ENCODE assay signal across 34 mouse cellular contexts in the genomic region with DNA sequence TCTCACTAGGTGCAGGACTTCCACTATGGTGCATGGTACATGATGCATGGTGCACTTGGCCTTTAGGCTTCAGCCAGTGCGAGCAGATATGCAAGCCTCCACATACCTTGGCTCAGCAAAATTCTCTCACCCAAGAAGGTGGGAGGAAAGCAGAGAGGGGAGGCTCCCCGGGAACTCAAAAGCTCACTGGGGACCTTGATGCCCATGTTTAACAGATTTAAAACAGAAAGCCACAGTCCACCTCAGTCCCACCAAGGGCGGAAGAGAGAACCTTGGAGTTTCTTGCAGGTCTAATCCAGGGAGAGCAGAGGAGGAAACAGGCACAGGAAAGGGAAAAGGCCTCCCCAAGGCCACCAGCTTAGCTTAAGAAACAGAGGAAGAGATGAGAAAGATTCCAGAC. TPM values are rescaled to one million over a fixed set of nuclear protein-coding genes. Genes with fewer than 3 reads are reported as not detected.
A peak's percentile ranks its signal among the peaks of the same experiment; 100 is the strongest.
DNase-seq lines count a peak whose midpoint lies in the region; ATAC-seq and TF ChIP-seq lines count a peak whose summit lies in the region.
"Had no signal": no experiment of that assay in that cellular context is flagged by ENCODE, and none has a peak within 500 bp of the region (broad histone marks: within the 10 kb centered on the region; RNA-seq: fewer than 3 reads in every experiment).

No protein-coding gene starts in this region.

- 56% methylated on average over 3 of the region's 3 CpGs for WGBS in kidney, embryonic 16.5 days
- 75% methylated on average over 3 of the region's 3 CpGs for WGBS in lung, embryonic 15.5 days

- H3K27me3 ChIP-seq in kidney, embryonic 16.5 days (ENCODE audit: insufficient read depth, low read length) = no peaks in the 10 kb centered on the region
- H3K27me3 ChIP-seq in lung, embryonic 15.5 days = no peaks in the 10 kb centered on the region
- H3K27me3 ChIP-seq: embryonic facial prominence, embryonic 12.5 days; hindbrain, embryonic 12.5 days; intestine, embryonic 15.5 days; limb, embryonic 13.5 days; liver, embryonic 13.5 days; midbrain, embryonic 12.5 days; Patski; stomach, embryonic 15.5 days had no signal

- DNase-seq in gastrocnemius, adult 2 months = no peak
- DNase-seq in gastrocnemius, adult 8-10 months (ENCODE audit: low spot score in 2 of 2) = no peak
- DNase-seq in kidney, adult 9 months = no peak
- DNase-seq in lung, postnatal 36 days = no peak
- DNase-seq: adrenal gland, postnatal 10 days; cerebellum, adult 11-12 months; cerebellum, adult 9-11 months; embryo, embryonic 11 days; gastrocnemius, postnatal 10 days; heart, postnatal 36 days; kidney, adult 2 months; kidney, postnatal 10 days; layer of hippocampus, adult 9-11 months; liver, embryonic 13.5 days; lung, adult 18-20 months; lung, postnatal 14 days; retina, postnatal 1 day; right cerebral cortex, postnatal 14 days; thymus, adult 18-20 months; thymus, postnatal 25 days had no signal

- peak overlapping the region; percentile 66 for H3K27ac ChIP-seq in gastrocnemius, adult 2 months
- H3K27ac ChIP-seq in kidney, embryonic 16.5 days (ENCODE audit: low read length) = 0 out of 2 replicates have a peak overlapping the region, but pooled peaks have one; percentile 5
- 0 out of 2 replicates have a peak overlapping the region, but pooled peaks have one; percentile 29 for H3K27ac ChIP-seq in lung, embryonic 15.5 days
- H3K27ac ChIP-seq in brown adipose tissue, adult 24 weeks (replicated peaks; ENCODE audit: low read depth, low read length) = peak overlapping the region; percentile 38
- H3K27ac ChIP-seq: embryonic facial prominence, embryonic 12.5 days; hindbrain, embryonic 12.5 days; hindbrain, postnatal 0 days; intestine, embryonic 15.5 days; limb, embryonic 13.5 days; liver, embryonic 13.5 days; midbrain, embryonic 12.5 days had no signal

- H3K4me1 ChIP-seq in kidney, embryonic 16.5 days (ENCODE audit: insufficient read depth, low read length) = no peaks in the 10 kb centered on the region
- 0 out of 2 replicates have a peak, but pooled peaks cover 10% of the 10 kb centered on the region for H3K4me1 ChIP-seq in lung, embryonic 15.5 days
- peaks cover 20% of the 10 kb centered on the region for H3K4me1 ChIP-seq in brown adipose tissue, adult 24 weeks (ENCODE audit: control insufficient read depth, insufficient read depth, insufficient read length, low read length)
- H3K4me1 ChIP-seq: hindbrain, embryonic 12.5 days; intestine, embryonic 15.5 days; liver, embryonic 13.5 days; midbrain, embryonic 12.5 days had no signal

- H3K4me3 ChIP-seq in gastrocnemius, adult 2 months = no peak overlapping the region
- no peak overlapping the region for H3K4me3 ChIP-seq in kidney, embryonic 16.5 days (ENCODE audit: low read length)
- no peak overlapping the region for H3K4me3 ChIP-seq in lung, embryonic 15.5 days
- no peak overlapping the region for H3K4me3 ChIP-seq in brown adipose tissue, adult 24 weeks (ENCODE audit: insufficient read depth, low read depth, low read length)
- H3K4me3 ChIP-seq: embryonic facial prominence, embryonic 12.5 days; hindbrain, embryonic 12.5 days; intestine, embryonic 15.5 days; limb, embryonic 13.5 days; liver, embryonic 13.5 days; midbrain, embryonic 12.5 days; stomach, embryonic 15.5 days had no signal

- no peak overlapping the region for H3K4me2 ChIP-seq in kidney, embryonic 16.5 days (replicated peaks; ENCODE audit: low read depth, low read length)
- H3K4me2 ChIP-seq in lung, embryonic 15.5 days = no peak overlapping the region
- H3K4me2 ChIP-seq: embryonic facial prominence, embryonic 12.5 days; hindbrain, embryonic 12.5 days; intestine, embryonic 15.5 days; limb, embryonic 13.5 days; liver, embryonic 13.5 days; midbrain, embryonic 12.5 days; stomach, embryonic 15.5 days had no signal

- H3K36me3 ChIP-seq in kidney, embryonic 16.5 days (ENCODE audit: insufficient read depth, low read length) = no peaks in the 10 kb centered on the region
- no peaks in the 10 kb centered on the region for H3K36me3 ChIP-seq in lung, embryonic 15.5 days
- H3K36me3 ChIP-seq: embryonic facial prominence, embryonic 12.5 days; hindbrain, embryonic 12.5 days; intestine, embryonic 15.5 days; limb, embryonic 13.5 days; liver, embryonic 13.5 days; midbrain, embryonic 12.5 days; stomach, embryonic 15.5 days had no signal

- no peak for ATAC-seq in kidney, embryonic 16.5 days (ENCODE audit: low FRiP score, low TSS enrichment)
- no peak for ATAC-seq in lung, embryonic 15.5 days (ENCODE audit: borderline replicate concordance, extremely low read depth, low FRiP score, low TSS enrichment)
- ATAC-seq: forebrain, embryonic 14.5 days; hindbrain, postnatal 0 days; intestine, embryonic 15.5 days; Patski had no signal

- TF ChIP-seq CTCF in gastrocnemius, adult 2 months (IDR thresholded peaks at IDR 0.05) = no peak

- intact Hi-C loops in gastrocnemius, adult 2 months (cut with DNase I) = no loop called here

- no peak overlapping the region for H3K9ac ChIP-seq in kidney, embryonic 16.5 days (replicated peaks; ENCODE audit: low read length)
- H3K9ac ChIP-seq in lung, embryonic 15.5 days = no peak overlapping the region
- H3K9ac ChIP-seq: embryonic facial prominence, embryonic 12.5 days; hindbrain, embryonic 12.5 days; intestine, embryonic 15.5 days; limb, embryonic 13.5 days; liver, embryonic 13.5 days; midbrain, embryonic 12.5 days; stomach, embryonic 15.5 days had no signal

- no peaks in the 10 kb centered on the region for H3K9me3 ChIP-seq in kidney, embryonic 16.5 days (ENCODE audit: low read length)
- H3K9me3 ChIP-seq in lung, embryonic 15.5 days = no peaks in the 10 kb centered on the region
- H3K9me3 ChIP-seq: embryonic facial prominence, embryonic 12.5 days; hindbrain, embryonic 12.5 days; intestine, embryonic 15.5 days; limb, embryonic 13.5 days; liver, embryonic 13.5 days; midbrain, embryonic 12.5 days; stomach, embryonic 15.5 days had no signal

RNA-seq across cellular contexts. Expression of gene Ldb2, which starts 14.9 kb away (rescaled TPM):
- 1 to 10 TPM; 1.7 to 4.1 TPM for total RNA-seq in gastrocnemius, adult 2 months (2021)
- total RNA-seq in gastrocnemius, adult 8-10 months (2022) = 1 to 10 TPM; 1.4 to 2.9 (median 2.4) TPM
- 115 and 121 TPM in 2 replicates for polyA plus RNA-seq in kidney, embryonic 16.5 days (2015; fragmentation: Nextera tagmentation; extraction: Ambion mirVana)
- 46.2 and 47.8 TPM in 2 replicates for polyA plus RNA-seq in lung, embryonic 15.5 days (2015; fragmentation: Nextera tagmentation; extraction: Ambion mirVana)
- polyA plus RNA-seq in brown adipose tissue, adult 24 weeks (2012; ENCODE audit: insufficient read depth, insufficient read length, missing spikeins) = 3.6 and 4.3 TPM in 2 replicates
- total RNA-seq: megakaryocyte, adult 5-6 weeks; MEL had no signal
- polyA plus RNA-seq: Patski had no signal

Comparison
In these comparisons a context has a peak if more than half of its experiments do, and no peak if none do; other contexts are left out.
1. H3K27ac ChIP-seq: peak in every context shown above with its lines; median percentile 66 in gastrocnemius, adult 2 months; 38 in brown adipose tissue, adult 24 weeks; 29 in lung, embryonic 15.5 days; 5 in kidney, embryonic 16.5 days.